Mouse (Mus musculus) intestine, embryonic 16.5 days (tissue): ENCODE measurements around the gene Gimap7. TPM values are rescaled to one million over a fixed set of nuclear protein-coding genes. Genes with fewer than 3 reads are reported as not detected.

ENCODE experiments used
- ATAC-seq: fragments of 200-750 bp; cut with Nextera tagmentation; 2 replicates; pipeline ENCODE4 v1.8.0; 2017; ENCODE audit warnings: moderate TSS enrichment, moderate library complexity
- H3K27ac ChIP-seq: fragments of 300-500 bp; sonication (generic); 2 replicates; pipeline ENCODE4 v1.5.1; 2014; ENCODE audit warnings: mild to moderate bottlenecking, low read length
- H3K27me3 ChIP-seq: fragments of 300-500 bp; sonication (generic); replicated peaks from 2 replicates; pipeline ENCODE4 v1.6.1; 2014; ENCODE audit warnings: low read length, control low read depth, mixed read lengths; ENCODE audit not compliant: control insufficient read depth, insufficient read depth
- H3K36me3 ChIP-seq: fragments of 300-500 bp; sonication (generic); 2 replicates; pipeline ENCODE4 v1.6.1; 2014; ENCODE audit warnings: low read length, control low read depth; ENCODE audit not compliant: control insufficient read depth, insufficient read depth
- H3K4me1 ChIP-seq: fragments of 300-500 bp; sonication (generic); 2 replicates; pipeline ENCODE4 v1.6.1; 2014; ENCODE audit warnings: low read length, control low read depth, mixed read lengths; ENCODE audit not compliant: control insufficient read depth, insufficient read depth
- H3K4me2 ChIP-seq: fragments of 300-500 bp; sonication (generic); 2 replicates; pipeline ENCODE4 v1.6.1; 2014; ENCODE audit warnings: low read depth, low read length, control low read depth
- H3K4me3 ChIP-seq: fragments of 300-500 bp; sonication (generic); 2 replicates; pipeline ENCODE4 v1.5.1; 2014; ENCODE audit warnings: mild to moderate bottlenecking, low read length
- H3K9ac ChIP-seq: fragments of 300-500 bp; sonication (generic); 2 replicates; pipeline ENCODE4 v1.6.1; 2014; ENCODE audit warnings: low read depth, low read length
- H3K9me3 ChIP-seq: fragments of 300-500 bp; sonication (generic); 2 replicates; pipeline ENCODE4 v1.6.1; 2016; ENCODE audit warnings: low read length, control low read depth; ENCODE audit not compliant: control insufficient read depth
- WGBS: fragments of 180-500 bp; shearing (Covaris S2); extraction: QIAGEN DNeasy Blood & Tissue Kit; methylation state at CpG from one replicate; pipeline ENCODE4 v1.1.7; 2014; 5-methylcytosine and 5-hydroxymethylcytosine counted together
- polyA plus RNA-seq: library from polyadenylated mRNA; unstranded; fragments of >200 nt; fragmentation: Nextera tagmentation; extraction: Ambion mirVana; gene quantifications from 2 replicates; pipeline ENCODE4 v1.2.1, GENCODE M21; 2015

Gene Gimap7
- polyA plus RNA-seq, 1 experiment from 2014 or later: 0.34 TPM

DNA sequence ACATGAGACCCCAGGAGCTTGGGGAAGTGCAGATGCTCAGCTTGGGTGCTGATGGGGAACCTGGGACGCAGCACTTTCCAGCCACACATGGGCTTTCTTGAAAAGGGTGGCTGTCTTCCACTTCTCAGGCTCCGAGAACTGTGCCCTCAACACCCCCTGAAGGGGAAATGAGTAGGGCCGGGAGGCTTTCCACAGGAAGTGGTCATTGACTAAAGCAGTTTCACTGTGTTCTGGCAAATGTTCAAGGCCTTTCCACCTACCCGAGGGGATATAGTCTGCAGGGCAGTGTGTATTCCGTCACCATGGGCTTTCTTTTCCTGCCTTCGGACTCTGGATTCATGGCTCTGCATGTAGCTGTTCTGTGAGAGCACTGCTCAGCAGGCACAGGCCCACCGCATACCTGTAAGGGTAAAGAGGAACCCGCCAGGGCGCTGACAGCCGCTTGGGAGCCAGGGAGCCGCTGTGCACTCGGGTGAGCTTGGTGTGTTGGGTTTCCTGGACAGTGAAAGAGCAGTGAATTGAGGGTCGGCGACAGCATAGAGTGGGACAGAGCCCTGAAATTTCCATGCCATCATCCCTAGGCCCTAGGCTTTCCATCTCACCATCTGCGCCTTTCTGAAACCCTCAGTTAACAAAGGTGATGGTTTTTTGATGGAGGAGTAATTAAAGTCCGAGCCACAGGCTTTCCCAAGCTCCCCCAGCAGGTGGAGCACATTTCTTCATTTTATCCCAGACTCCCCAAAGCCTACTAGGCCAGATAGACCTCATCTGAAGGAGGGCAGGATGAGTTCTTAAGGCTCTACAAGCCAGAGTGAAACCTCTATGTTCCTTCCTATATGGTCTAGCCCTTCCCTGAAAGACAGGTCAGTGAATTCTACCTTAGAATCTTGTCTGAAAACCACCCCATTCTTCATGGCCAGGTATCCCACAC is 27.8 kb downstream of the Gimap7 start, which contains the start of gene Gimap5:
Gene Gimap5, plus strand, starts transcription at position 239 of the 931 bp plus-strand sequence.
- Histone ChIP-seq H3K4me2 (peak within 1 kb of the TSS; percentile 21), H3K4me1 (peaks cover 15% of the 10 kb centered on the region), H3K27ac (peak within 1 kb of the TSS; percentile 46), H3K4me3 (peak within 1 kb of the TSS; percentile 15), H3K9ac (peak within 1 kb of the TSS; percentile 3; the same call in 1 of the 2 replicates), H3K27me3 (no peaks in the 10 kb centered on the region), H3K36me3 (no peaks in the 10 kb centered on the region), H3K9me3 (no peaks in the 10 kb centered on the region)
- 49% methylated on average over 16 of the region's 16 CpGs for WGBS
- no peak for ATAC-seq

DNA sequence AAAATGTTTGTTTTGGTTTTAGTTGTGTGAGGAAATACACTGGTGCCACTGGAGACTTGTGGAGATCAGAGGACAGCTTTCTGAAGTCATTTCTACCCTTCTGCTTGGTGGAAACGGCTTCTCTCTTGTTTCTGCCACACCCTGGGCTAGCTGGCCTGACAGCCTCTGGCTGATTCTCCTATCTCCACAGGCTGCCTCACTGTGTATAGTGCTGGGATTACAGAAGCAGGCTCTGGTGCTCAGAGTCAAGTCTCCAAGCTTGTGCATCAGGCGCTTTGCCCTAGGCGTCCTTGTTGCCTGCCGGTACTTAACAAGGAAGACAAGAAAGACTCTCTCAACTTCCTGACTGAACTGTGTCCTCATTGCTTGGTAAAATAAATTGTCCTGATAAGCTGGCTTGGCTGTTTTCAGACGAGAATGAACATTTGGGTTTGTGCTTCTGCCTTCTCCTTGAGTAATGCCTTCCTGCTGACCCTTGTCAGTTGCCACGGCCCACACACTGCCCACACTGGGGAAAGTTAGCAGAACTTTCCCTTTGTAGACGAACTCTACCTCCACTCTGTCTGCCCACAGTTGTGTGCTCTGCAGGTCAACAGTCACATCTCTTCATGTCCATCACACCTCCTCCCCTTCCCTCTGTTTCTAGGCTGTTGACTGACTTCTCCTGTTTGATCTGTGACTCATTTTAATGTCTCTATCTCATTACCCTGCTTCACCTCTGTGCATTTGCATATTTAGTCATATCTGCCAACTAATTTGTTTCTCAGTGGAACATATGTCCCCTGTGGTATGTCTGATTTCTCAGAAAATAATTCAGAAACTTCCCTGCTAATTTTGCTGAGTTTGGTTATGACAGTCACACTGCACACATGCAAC is 28.9 kb downstream of the Gimap7 start:
- no peaks in the 10 kb centered on the region for H3K36me3 ChIP-seq
- peaks cover 10% of the 10 kb centered on the region for H3K4me1 ChIP-seq
- H3K9ac ChIP-seq: no peak overlapping the region
- 35% methylated on average over 7 of the region's 7 CpGs for WGBS
- peak overlapping the region; percentile 46 for H3K27ac ChIP-seq
- peak; percentile 32; the same call in 1 of the 2 replicates for ATAC-seq
- H3K9me3 ChIP-seq: no peaks in the 10 kb centered on the region
- H3K4me2 ChIP-seq: peak overlapping the region; percentile 21; the same call in 1 of the 2 replicates
- no peaks in the 10 kb centered on the region for H3K27me3 ChIP-seq
- peak overlapping the region; percentile 15; the same call in 1 of the 2 replicates for H3K4me3 ChIP-seq

DNA sequence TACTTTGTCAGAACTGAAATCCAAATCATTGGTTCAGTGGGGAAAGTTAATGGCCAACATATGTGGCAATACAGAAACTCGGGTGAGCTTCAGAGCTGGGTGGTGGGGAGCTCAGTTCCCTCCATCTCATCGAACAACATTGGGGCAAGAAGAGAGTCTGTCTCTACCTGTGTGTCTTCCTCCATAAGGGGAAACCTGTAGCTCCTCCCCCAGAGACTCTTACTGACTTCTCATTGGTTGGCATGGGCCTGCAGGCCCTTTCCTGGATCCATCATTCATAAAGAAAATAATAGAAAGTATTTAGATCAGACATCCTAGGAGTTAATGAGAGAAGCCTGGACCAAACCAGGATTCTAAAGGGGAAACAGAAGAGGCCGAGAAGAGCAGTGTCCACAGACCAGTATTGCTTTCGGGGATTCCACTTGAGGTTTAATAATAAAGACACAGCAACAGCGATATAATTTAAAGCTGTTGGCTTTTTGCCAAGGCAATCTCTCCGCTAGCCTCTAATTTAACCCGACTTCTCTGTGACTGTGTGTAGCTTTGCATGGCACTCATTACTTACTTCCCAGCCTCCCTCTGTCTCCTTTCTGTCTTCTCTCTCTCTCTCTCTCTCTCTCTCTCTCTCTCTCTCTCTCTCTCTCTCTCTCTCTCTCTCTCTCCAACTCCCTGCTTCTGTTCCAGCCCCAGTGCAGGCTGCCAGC is 45.3 kb downstream of the Gimap7 start:
- Histone ChIP-seq H3K9me3 (peaks cover 2% of the 10 kb centered on the region; the same call in 1 of the 2 replicates), H3K4me1 (peaks cover 2% of the 10 kb centered on the region; the same call in 1 of the 2 replicates), H3K27ac (no peak overlapping the region), H3K27me3 (no peaks in the 10 kb centered on the region), H3K4me2 (no peak overlapping the region), H3K4me3 (no peak overlapping the region), H3K36me3 (no peaks in the 10 kb centered on the region), H3K9ac (no peak overlapping the region)
- 54% methylated on average over 7 of the region's 7 CpGs for WGBS
- ATAC-seq: no peak

- Histone ChIP-seq H3K27ac (no peak overlapping the region), H3K36me3 (no peaks in the 10 kb centered on the region), H3K4me1 (peaks cover 5% of the 10 kb centered on the region; the same call in 1 of the 2 replicates), H3K9me3 (peaks cover 2% of the 10 kb centered on the region; the same call in 1 of the 2 replicates), H3K4me2 (no peak overlapping the region), H3K4me3 (no peak overlapping the region), H3K9ac (no peak overlapping the region), H3K27me3 (no peaks in the 10 kb centered on the region)
- no peak for ATAC-seq
- 92% methylated on average over 10 of the region's 10 CpGs for WGBS
Measured at GRCm38 (mm10) chr6:48764496-48764895, 46.1 kb downstream of the Gimap7 start.

- peak; percentile 88 for ATAC-seq
- Histone ChIP-seq H3K9me3 (peaks cover 2% of the 10 kb centered on the region; the same call in 1 of the 2 replicates), H3K4me1 (peaks cover 8% of the 10 kb centered on the region; the same call in 1 of the 2 replicates), H3K27ac (peak overlapping the region; percentile 0; the same call in 1 of the 2 replicates), H3K9ac (no peak overlapping the region), H3K4me3 (no peak overlapping the region), H3K27me3 (no peaks in the 10 kb centered on the region), H3K36me3 (no peaks in the 10 kb centered on the region), H3K4me2 (no peak overlapping the region)
- 67% methylated on average over 9 of the region's 9 CpGs for WGBS
Measured at GRCm38 (mm10) chr6:48768178-48768869, 49.9 kb downstream of the Gimap7 start.

DNA sequence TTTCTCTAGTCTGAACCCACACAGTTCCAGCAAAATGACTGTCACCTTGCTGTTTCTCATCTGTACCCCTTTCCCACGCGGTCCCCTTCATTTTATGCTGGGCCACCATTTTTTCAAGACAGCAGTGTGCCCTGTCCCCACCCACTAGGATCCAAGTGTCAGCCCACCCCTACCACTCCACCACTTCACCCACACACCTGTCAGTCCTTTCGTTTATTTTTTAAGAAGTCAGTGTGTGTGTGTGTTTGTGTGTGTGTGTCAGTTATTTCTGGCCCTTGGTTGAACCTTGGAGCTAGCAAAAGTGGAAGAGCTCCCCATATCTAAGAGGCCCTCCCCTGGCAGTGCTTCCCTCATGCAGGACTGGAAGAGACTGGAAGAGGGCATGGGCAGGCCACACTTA is 50.5 kb downstream of the Gimap7 start:
- Histone ChIP-seq H3K4me3 (no peak overlapping the region), H3K4me2 (no peak overlapping the region), H3K36me3 (no peaks in the 10 kb centered on the region), H3K4me1 (peaks cover 8% of the 10 kb centered on the region; the same call in 1 of the 2 replicates), H3K27me3 (no peaks in the 10 kb centered on the region), H3K9me3 (peaks cover 2% of the 10 kb centered on the region; the same call in 1 of the 2 replicates), H3K9ac (no peak overlapping the region), H3K27ac (peak overlapping the region; percentile 0; the same call in 1 of the 2 replicates)
- ATAC-seq: no peak
- WGBS: 75% methylated on average over 3 of the region's 3 CpGs

GRCm38 (mm10) chr6:48770696-48771095 is 52.3 kb downstream of the Gimap7 start, which contains the start of gene Gimap3:
TSS of gene Gimap3 (minus strand) at chr6:48770851.
- H3K4me1 ChIP-seq: peaks cover 8% of the 10 kb centered on the region; the same call in 1 of the 2 replicates
- no peak within 1 kb of the TSS for H3K4me3 ChIP-seq
- 90% methylated on average over 3 of the region's 3 CpGs for WGBS
- H3K4me2 ChIP-seq: no peak within 1 kb of the TSS
- H3K9me3 ChIP-seq: no peaks in the 10 kb centered on the region
- H3K27me3 ChIP-seq: no peaks in the 10 kb centered on the region
- ATAC-seq: no peak
- no peaks in the 10 kb centered on the region for H3K36me3 ChIP-seq
- H3K9ac ChIP-seq: no peak within 1 kb of the TSS
- no peak within 1 kb of the TSS for H3K27ac ChIP-seq

GRCm38 (mm10) chr6:48772030-48772429 is 53.6 kb downstream of the Gimap7 start:
- Histone ChIP-seq H3K4me2 (no peak overlapping the region), H3K36me3 (no peaks in the 10 kb centered on the region), H3K9me3 (no peaks in the 10 kb centered on the region), H3K27ac (no peak overlapping the region), H3K4me1 (peaks cover 8% of the 10 kb centered on the region; the same call in 1 of the 2 replicates), H3K4me3 (no peak overlapping the region), H3K27me3 (no peaks in the 10 kb centered on the region), H3K9ac (no peak overlapping the region)
- 7% methylated on average over 8 of the region's 8 CpGs for WGBS
- ATAC-seq: 0 out of 2 replicates have a peak, but pooled peaks have one; percentile 50
